Mouse (Mus musculus): Measurements from ENCODE around the gene Mcf2l. TPM values are rescaled to one million over a fixed set of nuclear protein-coding genes. Genes with fewer than 3 reads are reported as not detected.

Gene Mcf2l
- total RNA-seq, 2 experiments from 2014 or later: 21.3 to 32.8 TPM

DNA sequence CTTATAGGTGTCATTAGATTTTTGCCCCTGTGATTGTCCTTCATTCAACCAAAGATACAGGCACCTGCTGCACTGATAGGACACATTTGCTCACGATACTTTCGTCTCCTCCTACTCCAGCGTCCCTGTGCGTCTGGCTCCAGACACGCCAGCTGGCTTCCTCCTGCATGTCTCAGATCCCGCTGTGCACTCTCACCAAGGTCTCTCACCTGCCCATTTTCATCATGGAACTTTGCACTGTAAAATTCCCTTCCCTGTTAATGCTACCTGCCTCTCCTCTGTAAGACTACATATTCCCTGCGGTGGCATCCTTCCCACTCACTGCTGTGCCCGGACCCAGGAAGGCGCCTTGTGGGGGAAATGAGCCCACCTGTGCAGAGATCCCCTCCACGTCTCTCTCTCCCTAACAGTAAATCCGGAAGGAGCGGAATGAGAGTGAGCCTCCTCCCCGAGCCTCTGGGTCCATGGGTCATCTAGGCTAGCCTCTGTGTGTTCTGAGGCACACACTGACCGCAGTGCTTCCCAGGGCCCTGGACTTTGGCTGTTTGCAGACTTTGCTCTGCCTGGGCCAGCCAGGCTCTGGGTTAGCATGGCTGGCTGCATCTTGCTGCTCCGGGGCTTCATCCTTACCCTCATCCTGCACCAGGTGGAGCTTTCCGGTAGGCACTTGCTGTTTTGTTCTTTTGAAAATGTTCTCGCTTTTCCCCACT, 187.0 kb downstream of the Mcf2l start, which contains the start of gene Proz:
Proz (plus strand) TSS at position 474 of the 710 bp plus-strand sequence.
- no peak for DNase-seq (ENCODE audit: low spot score)

DNA sequence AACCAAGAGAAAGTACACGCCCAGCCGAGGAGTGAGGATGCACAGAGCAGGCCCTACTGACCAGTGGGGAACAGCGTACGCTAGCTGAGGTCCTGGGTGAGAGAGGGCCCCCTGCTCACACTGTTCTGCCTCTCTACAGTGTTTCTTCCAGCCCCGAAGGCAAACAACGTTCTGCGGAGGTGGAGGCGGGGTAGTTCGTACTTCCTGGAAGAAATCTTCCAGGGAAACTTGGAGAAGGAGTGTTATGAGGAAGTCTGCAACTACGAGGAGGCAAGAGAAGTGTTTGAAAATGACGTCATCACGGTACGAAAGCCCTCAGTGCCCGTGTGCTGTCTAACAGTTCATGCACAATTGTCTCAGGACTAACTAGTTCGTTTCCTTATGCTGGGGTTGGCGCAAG, 189.5 kb downstream of the Mcf2l start:
- DNase-seq (ENCODE audit: low spot score): no peak

Small RNA genes within 50 kb of the gene (microRNA-seq; reads per million reads assigned to microRNA genes)
- gene Gm38671: not detected

Other genes starting within 250 kb of the Mcf2l start
- 1 to 10 TPM; 7.8 to 8.1 TPM for gene Tubgcp3, start 201.6 kb upstream of the Mcf2l start, total RNA-seq (2021)
- 10 to 100 TPM; 24.9 to 25.3 TPM for gene Atp11a, start 116.8 kb upstream of the Mcf2l start, total RNA-seq (2021)
- gene F7, start 152.2 kb downstream of the Mcf2l start, total RNA-seq (2021): under 1 TPM in 1 of 2 experiments, not detected in 1; 0.11 TPM
- gene F10, start 163.5 kb downstream of the Mcf2l start, total RNA-seq (2021): under 1 TPM in 1 of 2 experiments, not detected in 1; 0.21 TPM
- not detected for gene Proz, start 187.1 kb downstream of the Mcf2l start, total RNA-seq (2021)
- gene Pcid2, start 231.7 kb downstream of the Mcf2l start, total RNA-seq (2021): 1 to 10 TPM; 6.9 to 7.3 TPM
- 10 to 100 TPM; 67.0 to 69.3 TPM for gene Cul4a, start 231.8 kb downstream of the Mcf2l start, total RNA-seq (2021)

Data from gastrocnemius, adult 18-20 months (tissue).